Mouse (Mus musculus): Measurements from ENCODE around the gene Mef2d.

GRCm38 (mm10) chr3:88150061-88150998 lies 8.2 kb downstream of the Mef2d start:
- TF ChIP-seq CTCF (IDR thresholded peaks at IDR 0.05; ENCODE audit: low read depth, low read length) (no peak), POLR2A (IDR thresholded peaks at IDR 0.05; ENCODE audit: insufficient read depth, low read length) (no peak)

All from ES-Bruce4 (cell line).